Mouse (Mus musculus): ENCODE results near the gene Ier2. TPM values are rescaled to one million over a fixed set of nuclear protein-coding genes. Genes with fewer than 3 reads are reported as not detected.

Gene Ier2
- polyA plus RNA-seq, 1 experiment: 154 TPM

- TF ChIP-seq GATA1 (IDR thresholded peaks at IDR 0.05; ENCODE audit: low read length): no peak
Measured at GRCm38 (mm10) chr8:84614512-84615223, 48.0 kb downstream of the Ier2 start.

Other genes starting within 250 kb of the Ier2 start
- gene Trmt1, start 23.5 kb upstream of the Ier2 start, polyA plus RNA-seq (2012): 205 and 272 TPM in 2 replicates
- gene Nacc1, start 25.0 kb upstream of the Ier2 start, polyA plus RNA-seq (2012): 187 and 191 TPM in 2 replicates
- 435 and 447 TPM in 2 replicates for gene Lyl1, start 38.6 kb upstream of the Ier2 start, polyA plus RNA-seq (2012)
- 17.8 and 20.7 TPM in 2 replicates for gene G430095P16Rik, start 60.2 kb upstream of the Ier2 start, polyA plus RNA-seq (2012)
- 16.4 and 17.8 TPM in 2 replicates for gene Nfix, start 137.5 kb upstream of the Ier2 start, polyA plus RNA-seq (2012)
- 1.6 and 1.7 TPM in 2 replicates for gene Dand5, start 160.0 kb upstream of the Ier2 start, polyA plus RNA-seq (2012)
- 88.2 and 112 TPM in 2 replicates for gene Gadd45gip1, start 168.7 kb upstream of the Ier2 start, polyA plus RNA-seq (2012)
- 615 and 707 TPM in 2 replicates for gene Rad23a, start 177.8 kb upstream of the Ier2 start, polyA plus RNA-seq (2012)
- 315 and 318 TPM in 2 replicates for gene Calr, start 184.1 kb upstream of the Ier2 start, polyA plus RNA-seq (2012)
- gene Farsa, start 194.1 kb upstream of the Ier2 start, polyA plus RNA-seq (2012): 149 and 179 TPM in 2 replicates
- 77.8 and 102 TPM in 2 replicates for gene Syce2, start 209.3 kb upstream of the Ier2 start, polyA plus RNA-seq (2012)
- 89.9 and 98.4 TPM in 2 replicates for gene Gcdh, start 231.1 kb upstream of the Ier2 start, polyA plus RNA-seq (2012)
- gene Klf1, start 239.1 kb upstream of the Ier2 start, polyA plus RNA-seq (2012): 371 and 477 TPM in 2 replicates
- gene Dnase2a, start 245.7 kb upstream of the Ier2 start, polyA plus RNA-seq (2012): 25.4 and 75.0 TPM in 2 replicates